Mouse (Mus musculus) liver, embryonic 13.5 days (tissue): ENCODE measurements around the gene Fmc1. TPM values are rescaled to one million over a fixed set of nuclear protein-coding genes. Genes with fewer than 3 reads are reported as not detected.

Source experiments
- ATAC-seq: fragments of 200-750 bp; cut with Nextera tagmentation; 2 replicates; pipeline ENCODE4 v1.8.0; 2017; ENCODE audit warnings: low read depth, mild to moderate bottlenecking, moderate number of reproducible peaks, moderate library complexity
- DNase-seq: peaks from one replicate; pipeline ENCODE4 v3.0.0; 2022
- H3K27ac ChIP-seq: fragments of 300-500 bp; sonication (generic); 2 replicates; pipeline ENCODE4 v1.5.1; 2015; ENCODE audit warnings: moderate library complexity, mild to moderate bottlenecking, inconsistent platforms
- H3K27me3 ChIP-seq: fragments of 300-500 bp; sonication (generic); 2 replicates; pipeline ENCODE4 v1.6.1; 2015; ENCODE audit warnings: mild to moderate bottlenecking, inconsistent platforms
- H3K36me3 ChIP-seq: fragments of 300-500 bp; sonication (generic); 2 replicates; pipeline ENCODE4 v1.6.1; 2015; ENCODE audit warnings: mild to moderate bottlenecking, inconsistent platforms
- H3K4me1 ChIP-seq: fragments of 300-500 bp; sonication (generic); replicated peaks from 2 replicates; pipeline ENCODE4 v1.6.1; 2015; ENCODE audit warnings: inconsistent platforms
- H3K4me2 ChIP-seq: fragments of 300-500 bp; sonication (generic); 2 replicates; pipeline ENCODE4 v1.6.1; 2015; ENCODE audit warnings: inconsistent platforms, mild to moderate bottlenecking, moderate library complexity
- H3K4me3 ChIP-seq: fragments of 300-500 bp; sonication (generic); replicated peaks from 2 replicates; pipeline ENCODE4 v1.5.1; 2015; ENCODE audit warnings: mild to moderate bottlenecking, inconsistent platforms
- H3K9ac ChIP-seq: fragments of 300-500 bp; sonication (generic); 2 replicates; pipeline ENCODE4 v1.6.1; 2015; ENCODE audit warnings: mild to moderate bottlenecking, inconsistent platforms
- H3K9me3 ChIP-seq: fragments of 300-500 bp; sonication (generic); replicated peaks from 2 replicates; pipeline ENCODE4 v1.6.1; 2016; ENCODE audit warnings: inconsistent platforms
- WGBS: fragments of 180-500 bp; shearing (Covaris S2); methylation state at CpG from one replicate; pipeline ENCODE4 v1.1.7; 2015; ENCODE audit not compliant: insufficient replicate concordance; 5-methylcytosine and 5-hydroxymethylcytosine counted together
- microRNA-seq: library from miRNA; unstranded; fragments of <30 nt; microRNA quantifications from one replicate; pipeline ENCODE4, GENCODE M21; 2016
- polyA plus RNA-seq: library from polyadenylated mRNA; unstranded; fragments of >200 nt; fragmentation: Nextera tagmentation; extraction: Ambion mirVana; gene quantifications from 2 replicates; pipeline ENCODE4 v1.2.1, GENCODE M21; 2015

The Fmc1 gene
- polyA plus RNA-seq, 1 experiment from 2014 or later = 100 TPM

GRCm38 (mm10) chr6:38576096-38576495 lies 42.8 kb downstream of the Fmc1 start:
- Histone ChIP-seq H3K4me2 (no peak overlapping the region), H3K27me3 (no peaks in the 10 kb centered on the region), H3K4me3 (no peak overlapping the region), H3K36me3 (peaks cover 72% of the 10 kb centered on the region), H3K9ac (no peak overlapping the region), H3K4me1 (peaks cover 11% of the 10 kb centered on the region), H3K9me3 (no peaks in the 10 kb centered on the region), H3K27ac (no peak overlapping the region)
- WGBS = 61% methylated on average over 2 of the region's 2 CpGs
- DNase-seq = no peak
- ATAC-seq = no peak

GRCm38 (mm10) chr6:38580112-38580857 lies 47.0 kb downstream of the Fmc1 start:
- Histone ChIP-seq H3K27me3 (no peaks in the 10 kb centered on the region), H3K27ac (no peak overlapping the region), H3K4me3 (no peak overlapping the region), H3K4me1 (peaks cover 11% of the 10 kb centered on the region), H3K4me2 (no peak overlapping the region), H3K36me3 (peaks cover 67% of the 10 kb centered on the region), H3K9me3 (no peaks in the 10 kb centered on the region), H3K9ac (no peak overlapping the region)
- 93% methylated on average over 3 of the region's 3 CpGs for WGBS
- no peak for DNase-seq
- no peak for ATAC-seq

GRCm38 (mm10) chr6:38581711-38582110 lies 48.4 kb downstream of the Fmc1 start:
- Histone ChIP-seq H3K36me3 (peaks cover 71% of the 10 kb centered on the region), H3K4me2 (no peak overlapping the region), H3K27ac (no peak overlapping the region), H3K9me3 (no peaks in the 10 kb centered on the region), H3K4me1 (peaks cover 9% of the 10 kb centered on the region), H3K9ac (no peak overlapping the region), H3K27me3 (no peaks in the 10 kb centered on the region), H3K4me3 (no peak overlapping the region)
- ATAC-seq (no peak), DNase-seq (no peak)
- 80% methylated on average over 3 of the region's 3 CpGs for WGBS

Small RNAs within 50 kb of the gene (microRNA-seq; reads per million reads assigned to microRNA genes)
- gene Mir7670 = 11.2 reads per million, percentile 26 among the genes with 10 or more reads in this experiment

Other genes starting within 250 kb of the Fmc1 start
- gene Zc3hav1l, start 234.2 kb upstream of the Fmc1 start, polyA plus RNA-seq = 1.6 and 2.1 TPM in 2 replicates
- gene Zc3hav1, start 178.9 kb upstream of the Fmc1 start, polyA plus RNA-seq = 24.6 and 25.8 TPM in 2 replicates
- 0.70 and 0.74 TPM in 2 replicates for gene Ttc26, start 152.0 kb upstream of the Fmc1 start, polyA plus RNA-seq
- 4.4 and 4.9 TPM in 2 replicates for gene Ubn2, start 99.6 kb upstream of the Fmc1 start, polyA plus RNA-seq
- gene Luc7l2, start 17.8 kb downstream of the Fmc1 start, polyA plus RNA-seq = 17.8 and 18.5 TPM in 2 replicates
- gene Klrg2, start 103.7 kb downstream of the Fmc1 start, polyA plus RNA-seq = 0.07 TPM in 1 of 2 replicates, not detected in the other
- 0.09 TPM in 1 of 2 replicates, not detected in the other for gene Clec2l, start 129.6 kb downstream of the Fmc1 start, polyA plus RNA-seq